Mouse (Mus musculus) B cell, adult 2 months (primary cell): ENCODE measurements around the gene Meis1.
A peak's percentile ranks its signal among the peaks of the same experiment; 100 is the strongest.

Experiments
- DNase-seq, 2 experiments: peaks; one replicate each; pipeline ENCODE4 v3.0.0; 2022

Gene Meis1

DNA sequence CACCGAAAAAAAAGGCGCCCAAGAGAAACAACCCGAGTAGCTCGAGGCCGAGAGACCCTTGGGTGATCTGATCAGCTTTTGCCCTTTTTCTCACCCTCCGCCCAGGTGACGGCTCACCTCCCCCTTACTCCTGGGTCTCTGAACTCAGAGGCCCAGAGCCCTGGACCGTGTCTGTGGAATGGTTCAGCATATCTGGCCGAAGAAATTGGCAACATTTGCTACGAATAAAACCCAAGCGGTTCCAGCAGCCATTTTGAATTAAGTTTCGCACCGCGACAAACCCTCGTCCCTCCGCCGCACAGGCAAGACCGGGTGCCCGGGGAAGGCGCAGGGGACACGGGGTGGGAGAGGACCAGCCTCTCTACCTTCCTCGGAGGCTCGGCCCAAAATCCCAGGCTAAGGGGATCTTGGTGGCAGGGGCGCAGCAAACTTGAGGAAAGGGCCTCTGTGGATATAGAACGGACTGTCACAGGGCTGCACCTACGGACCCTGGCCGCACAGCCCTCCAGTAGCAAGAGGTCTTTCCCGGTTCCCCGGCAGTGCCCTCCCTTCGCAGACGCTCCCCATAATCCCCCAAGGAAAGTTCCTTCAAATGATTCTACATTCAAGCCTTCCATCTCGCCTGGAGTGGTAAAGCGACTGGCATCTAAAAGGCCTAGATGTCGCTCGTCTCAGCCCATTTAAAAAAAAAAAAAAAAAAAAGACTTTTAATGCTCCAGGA, 4.2 kb downstream of the Meis1 start:
- peak; percentile 28 to 41 for DNase-seq

DNA sequence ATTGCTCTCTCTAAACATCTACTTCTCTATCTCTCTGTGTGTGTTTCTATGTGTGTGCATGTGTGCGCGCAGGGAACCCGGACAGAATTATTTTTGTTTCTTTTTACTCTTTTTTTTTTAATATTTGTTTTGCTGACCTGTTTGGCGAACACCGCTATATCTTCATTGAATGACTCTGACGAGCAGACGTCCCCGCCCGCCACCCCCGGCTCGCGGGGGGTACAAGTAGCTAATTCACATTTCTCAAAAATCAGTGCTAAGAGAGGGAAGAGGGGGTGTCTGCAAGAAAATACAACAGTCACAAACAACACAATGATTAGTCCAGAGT, 4.7 kb downstream of the Meis1 start:
- no peak for DNase-seq

DNA sequence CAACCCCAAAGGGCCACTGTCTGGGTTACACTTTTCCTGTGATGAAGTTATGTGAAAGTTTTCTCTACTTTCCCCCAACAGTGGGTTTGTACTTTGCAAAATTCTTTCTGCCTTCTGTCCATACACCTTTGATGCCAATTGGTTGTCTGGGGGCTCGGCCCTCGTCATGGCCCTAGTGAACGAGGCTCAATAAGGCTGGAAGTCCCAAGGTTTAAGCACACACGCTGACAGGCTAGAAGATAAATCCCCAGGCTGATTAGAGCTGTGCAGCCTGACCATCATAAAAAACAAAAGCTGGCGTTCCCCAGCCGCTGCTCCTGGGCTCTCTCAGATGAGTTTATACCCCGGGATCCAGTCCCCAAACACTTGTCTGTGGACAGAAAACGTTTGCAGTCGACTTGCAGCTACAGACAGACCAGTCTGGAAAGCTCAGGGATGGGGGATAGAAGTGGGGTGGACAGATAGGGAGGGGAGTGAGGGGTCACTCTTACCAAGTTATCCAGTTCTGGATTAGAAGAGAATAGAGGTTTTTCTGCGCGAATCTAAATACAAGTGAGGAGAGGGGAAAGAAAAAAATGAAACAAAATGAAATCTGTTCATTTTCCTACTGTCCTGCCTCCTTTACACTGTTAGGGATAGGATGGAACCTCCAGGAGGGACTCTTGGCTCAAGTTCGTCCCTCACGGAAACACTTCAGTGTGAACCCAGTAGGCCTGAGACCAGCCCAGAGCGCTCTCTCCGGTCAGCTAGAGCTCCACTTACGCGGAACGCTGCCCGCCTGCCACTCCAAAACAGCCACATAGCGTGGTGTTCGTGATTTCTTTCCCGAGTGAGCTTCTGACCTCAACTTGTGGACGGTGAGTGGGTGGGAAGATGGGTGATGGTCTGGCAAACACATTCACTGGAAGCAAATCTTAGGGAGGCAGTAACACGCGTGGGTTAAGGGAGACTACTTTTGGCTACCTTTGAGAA, 5.4 kb downstream of the Meis1 start:
- DNase-seq, result no peak

DNA sequence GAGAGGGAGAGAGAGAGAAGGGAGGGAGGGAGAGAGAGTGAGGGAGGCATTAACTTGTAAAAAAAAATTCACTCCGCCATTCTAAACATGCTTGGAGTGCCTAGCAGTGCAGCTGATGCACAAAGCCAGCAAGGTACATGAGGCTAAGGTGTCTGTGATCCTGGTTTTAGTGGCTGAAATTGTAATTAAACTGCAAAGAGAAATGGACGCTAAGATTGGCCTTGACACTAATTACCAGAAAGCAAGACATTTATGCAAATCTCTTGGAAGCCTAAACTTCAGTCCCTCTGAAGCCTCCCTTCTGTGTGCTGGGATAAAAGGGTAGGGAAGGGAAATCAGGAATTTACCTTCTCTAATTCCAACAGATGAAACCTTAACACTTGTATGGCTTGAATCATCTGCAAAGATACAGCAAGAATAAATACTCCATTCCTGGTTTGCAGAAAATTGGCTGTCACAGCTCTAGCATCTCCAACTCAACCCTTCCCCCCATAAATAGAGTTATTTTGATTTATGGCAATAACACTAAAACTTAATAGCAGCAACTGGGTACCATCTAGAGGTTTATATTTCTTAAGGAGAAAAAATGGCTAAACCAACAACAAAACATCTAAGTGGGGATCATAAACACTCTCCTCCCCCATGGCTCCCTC, 6.2 kb downstream of the Meis1 start:
- no peak for DNase-seq

DNA sequence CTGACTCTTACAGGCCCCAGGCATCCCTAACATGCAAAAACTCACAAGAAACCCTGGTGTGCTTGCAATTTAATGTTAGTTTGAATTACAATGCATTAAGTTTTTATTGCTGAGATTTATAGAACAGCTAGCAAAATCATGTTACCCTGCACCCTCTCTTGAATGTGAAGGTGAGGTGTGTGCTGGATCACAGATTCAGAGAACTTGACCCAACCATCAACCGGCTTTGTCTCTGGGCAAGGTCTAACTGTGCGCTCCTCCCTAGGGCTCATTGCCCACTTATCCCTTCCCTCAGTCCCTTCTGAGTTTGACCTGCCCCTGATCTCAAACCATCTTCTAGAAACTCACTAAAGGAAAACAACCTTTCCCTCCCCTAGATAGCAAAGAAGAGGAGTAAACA, 6.8 kb downstream of the Meis1 start:
- DNase-seq, result no peak

DNA sequence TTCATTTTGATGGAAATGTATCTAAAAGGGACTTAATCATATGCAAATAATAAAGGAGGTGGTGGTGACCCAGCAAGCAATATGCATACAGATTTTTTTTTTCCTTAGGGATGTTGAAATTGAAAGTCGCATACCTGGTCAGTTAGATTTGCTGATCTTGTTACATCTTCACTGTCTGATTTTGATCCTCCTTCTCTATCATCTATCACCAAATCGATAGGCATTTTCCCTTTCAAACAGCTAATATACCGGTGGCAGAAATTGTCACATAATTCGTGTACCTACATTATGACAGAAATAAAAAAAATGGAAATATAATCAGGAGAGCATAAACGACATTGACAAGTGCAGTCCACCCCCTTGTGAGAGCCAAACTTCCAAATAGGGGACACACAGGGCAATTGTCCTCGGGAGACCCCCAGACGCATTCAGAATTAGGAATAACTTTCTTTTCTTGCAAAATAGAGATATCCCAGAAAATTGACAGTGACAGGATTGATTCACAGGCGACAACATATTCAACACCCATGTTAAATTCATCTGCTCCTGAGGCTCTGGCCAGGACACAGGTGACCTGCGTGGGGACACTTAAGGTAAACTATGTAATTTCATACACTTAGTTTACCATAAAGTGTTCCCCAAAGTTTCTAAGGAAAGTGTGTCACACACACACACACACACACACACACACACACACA, 7.5 kb downstream of the Meis1 start:
- DNase-seq, result no peak

DNA sequence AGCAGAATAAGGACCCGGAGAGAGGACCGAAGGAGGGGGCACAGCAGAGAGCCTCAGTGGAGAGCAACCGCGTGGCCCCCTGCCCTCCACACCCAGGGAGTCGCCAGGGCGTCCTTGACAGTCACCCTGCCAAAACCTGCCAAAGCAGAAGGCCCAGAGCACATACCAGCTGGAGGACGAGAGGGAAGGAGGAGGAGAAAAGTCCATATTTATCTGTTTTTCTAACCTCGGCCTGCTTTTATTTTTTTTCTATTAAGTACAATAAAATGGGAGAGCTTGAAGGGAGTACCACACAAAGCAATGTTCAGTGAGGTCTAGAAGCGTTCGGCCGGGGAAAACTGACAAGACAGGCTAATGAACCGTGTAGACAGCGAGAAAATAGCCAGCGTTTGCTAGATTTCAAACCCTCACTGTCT, 8.4 kb downstream of the Meis1 start:
- DNase-seq, result no peak

DNA sequence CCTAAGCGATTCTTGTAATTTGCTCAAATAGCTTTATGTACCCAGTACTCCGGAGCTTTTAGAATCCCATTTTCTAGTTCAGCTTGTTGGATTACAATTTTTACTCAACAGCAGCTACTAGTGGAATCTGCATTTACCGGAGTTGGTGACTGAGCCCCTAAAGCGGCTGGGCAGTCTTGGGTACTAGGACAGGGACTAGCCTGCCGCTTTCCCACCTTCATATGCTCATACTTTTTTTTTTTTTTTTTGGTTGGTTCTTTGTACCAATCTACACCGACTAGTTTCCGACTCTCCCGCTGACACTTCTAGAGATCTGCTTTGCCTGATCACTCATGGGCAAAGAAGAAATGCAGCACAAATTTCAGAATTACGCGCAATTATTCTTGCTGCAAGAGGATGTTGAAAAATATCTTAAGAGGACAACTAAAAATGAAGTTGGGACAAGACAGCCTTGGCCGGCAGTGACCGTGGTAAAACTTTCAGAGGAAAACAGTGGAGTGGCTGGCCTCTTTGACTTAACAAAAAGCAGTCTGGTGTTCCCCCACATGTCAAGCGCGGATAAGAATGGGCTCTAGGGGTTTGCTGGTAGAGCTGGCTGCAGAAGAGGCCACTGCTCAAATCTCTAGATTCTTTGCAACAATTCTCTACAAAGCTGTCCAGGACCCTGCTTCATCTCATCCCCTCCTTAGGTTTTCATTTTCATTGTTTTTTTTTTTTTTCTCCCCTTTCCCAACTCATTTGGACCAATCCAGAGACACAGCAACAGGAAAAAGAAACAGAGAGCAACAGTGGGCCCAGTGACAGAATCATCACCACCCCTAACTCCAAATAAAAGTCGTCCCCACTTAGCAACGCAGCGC, 9.0 kb downstream of the Meis1 start:
- DNase-seq, result no peak

DNA sequence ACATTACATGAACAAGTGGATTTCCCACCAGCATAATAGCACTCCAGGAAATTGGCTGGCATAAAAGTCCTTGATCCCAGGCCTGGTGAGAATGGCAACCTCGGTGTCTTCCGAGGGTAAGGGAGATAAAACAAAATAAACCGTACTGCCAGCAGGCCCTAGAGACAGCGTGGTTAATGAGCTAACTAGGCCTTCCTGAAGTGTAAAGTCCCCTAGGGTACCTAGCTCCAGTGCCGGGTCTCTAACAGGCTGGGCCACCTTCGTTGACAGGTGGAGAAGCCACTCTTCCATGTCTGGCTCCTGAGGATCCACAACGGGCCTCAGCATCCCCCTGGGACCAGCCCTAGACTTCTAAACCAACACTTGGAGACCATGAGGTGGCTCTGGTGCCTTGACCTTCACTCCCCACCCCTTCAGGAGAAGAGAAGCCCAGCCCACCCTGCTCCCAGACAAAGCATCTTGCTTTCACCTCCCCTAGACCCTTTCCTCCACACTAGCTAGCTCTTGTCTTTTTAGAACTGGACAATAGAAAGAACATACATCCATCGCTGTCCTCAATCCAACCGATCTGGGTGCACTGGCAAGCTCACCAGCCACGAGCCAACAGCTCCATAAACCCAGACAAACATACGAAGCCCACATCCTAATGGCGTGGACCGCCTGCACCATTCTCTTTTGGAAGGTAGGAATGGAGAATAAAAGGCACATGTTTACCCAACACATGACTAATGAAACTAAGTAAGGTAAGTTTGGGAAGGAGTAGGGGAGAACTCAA, 10.0 kb downstream of the Meis1 start:
- no peak for DNase-seq

DNA sequence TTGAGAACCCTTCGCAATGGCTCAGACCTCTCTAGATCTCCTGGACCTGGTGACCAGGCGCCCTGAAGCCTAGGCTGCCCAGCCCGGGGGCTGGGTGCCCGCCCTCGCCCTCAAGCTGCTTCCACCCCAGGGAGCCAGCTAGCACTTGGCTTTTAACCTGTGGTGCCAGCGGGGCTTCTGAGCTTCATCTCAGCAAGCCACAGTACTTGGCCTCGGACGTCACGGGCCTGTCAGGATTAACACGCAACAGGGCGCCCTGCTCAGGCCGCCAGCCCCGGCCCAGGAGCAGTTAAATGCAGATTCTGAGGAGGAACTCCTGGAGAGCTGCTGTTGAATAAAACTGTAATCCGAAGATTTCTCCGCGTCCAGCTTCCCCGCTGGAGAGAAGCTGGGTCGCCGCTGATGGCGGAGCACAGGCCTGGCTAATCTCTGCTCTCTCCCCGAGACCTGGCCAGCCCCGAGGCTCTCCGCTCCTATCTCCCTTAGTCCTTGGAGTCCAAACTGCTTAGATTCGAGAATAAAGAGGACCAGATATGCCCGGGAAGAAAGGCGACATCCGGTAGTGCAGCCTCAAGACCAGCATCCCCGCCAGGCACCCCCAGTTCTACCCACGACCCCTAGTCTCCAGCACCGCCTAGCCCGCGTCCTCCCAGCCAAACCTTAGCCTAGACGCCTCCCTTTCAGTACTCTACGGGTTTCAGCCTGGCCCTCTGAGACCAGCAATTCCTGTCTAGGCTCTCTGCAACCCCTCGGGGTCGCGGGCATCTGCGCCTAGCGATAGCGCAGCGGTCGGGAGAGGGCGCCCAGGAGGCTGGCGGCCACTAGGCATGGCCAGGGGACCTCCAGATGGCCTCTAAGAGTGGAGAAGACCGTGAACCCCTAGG, 11.0 kb downstream of the Meis1 start:
- DNase-seq, result no peak

DNA sequence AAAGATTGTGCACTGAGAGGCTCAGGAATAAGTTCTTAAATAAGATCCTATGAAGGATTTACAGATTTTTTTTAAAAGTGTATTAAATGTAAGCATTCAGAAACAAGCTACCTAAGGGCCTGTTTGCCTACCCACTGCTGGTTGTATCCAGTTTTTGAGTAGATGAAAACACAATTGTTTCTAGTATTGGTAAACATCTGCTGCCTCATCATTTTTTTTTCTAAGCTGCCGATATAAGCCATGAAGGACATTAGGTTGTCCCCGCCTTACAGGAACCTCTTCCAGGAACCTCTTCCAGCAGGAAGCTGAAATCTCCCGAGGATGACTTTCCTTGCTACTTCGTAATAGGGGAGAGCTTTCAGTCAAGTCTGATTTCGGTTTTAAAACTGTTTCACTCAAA, 11.7 kb downstream of the Meis1 start:
- no peak for DNase-seq

DNA sequence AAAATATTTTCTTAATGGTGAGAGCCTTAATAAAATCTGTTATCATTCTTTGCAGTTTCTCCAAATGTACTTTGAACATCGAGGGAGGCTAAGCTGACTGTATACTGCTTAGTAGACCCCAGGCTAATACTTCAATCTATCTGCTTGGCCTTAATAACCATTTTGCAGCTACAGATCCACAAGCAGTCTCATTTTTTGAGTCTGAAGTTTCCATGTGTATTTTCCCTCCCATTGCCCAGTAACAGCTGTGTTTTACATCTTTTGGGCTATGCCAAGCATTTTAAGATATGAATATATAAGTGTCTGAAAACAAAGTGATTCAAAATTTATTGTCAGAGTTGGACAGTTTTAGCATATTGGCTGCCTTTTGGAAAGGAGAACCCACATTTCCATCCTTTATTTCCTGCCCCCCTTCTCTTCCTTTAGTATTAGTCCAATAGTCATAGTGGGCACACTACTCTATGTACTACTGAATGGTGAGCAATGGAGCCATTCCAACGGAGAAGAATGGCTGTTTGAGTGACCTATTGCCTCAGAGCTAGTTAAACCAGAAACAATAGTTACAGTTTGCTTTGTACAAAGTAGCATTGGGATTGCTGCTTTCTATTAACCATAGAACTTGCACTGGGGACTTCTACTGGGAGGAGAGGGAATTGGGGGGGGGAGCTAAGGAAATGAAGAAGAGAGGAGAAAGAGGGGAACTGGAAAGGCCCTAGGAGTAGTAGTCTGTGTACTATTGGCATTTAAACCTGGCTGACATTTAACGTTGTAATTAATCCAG, 12.7 kb downstream of the Meis1 start:
- no peak for DNase-seq

DNA sequence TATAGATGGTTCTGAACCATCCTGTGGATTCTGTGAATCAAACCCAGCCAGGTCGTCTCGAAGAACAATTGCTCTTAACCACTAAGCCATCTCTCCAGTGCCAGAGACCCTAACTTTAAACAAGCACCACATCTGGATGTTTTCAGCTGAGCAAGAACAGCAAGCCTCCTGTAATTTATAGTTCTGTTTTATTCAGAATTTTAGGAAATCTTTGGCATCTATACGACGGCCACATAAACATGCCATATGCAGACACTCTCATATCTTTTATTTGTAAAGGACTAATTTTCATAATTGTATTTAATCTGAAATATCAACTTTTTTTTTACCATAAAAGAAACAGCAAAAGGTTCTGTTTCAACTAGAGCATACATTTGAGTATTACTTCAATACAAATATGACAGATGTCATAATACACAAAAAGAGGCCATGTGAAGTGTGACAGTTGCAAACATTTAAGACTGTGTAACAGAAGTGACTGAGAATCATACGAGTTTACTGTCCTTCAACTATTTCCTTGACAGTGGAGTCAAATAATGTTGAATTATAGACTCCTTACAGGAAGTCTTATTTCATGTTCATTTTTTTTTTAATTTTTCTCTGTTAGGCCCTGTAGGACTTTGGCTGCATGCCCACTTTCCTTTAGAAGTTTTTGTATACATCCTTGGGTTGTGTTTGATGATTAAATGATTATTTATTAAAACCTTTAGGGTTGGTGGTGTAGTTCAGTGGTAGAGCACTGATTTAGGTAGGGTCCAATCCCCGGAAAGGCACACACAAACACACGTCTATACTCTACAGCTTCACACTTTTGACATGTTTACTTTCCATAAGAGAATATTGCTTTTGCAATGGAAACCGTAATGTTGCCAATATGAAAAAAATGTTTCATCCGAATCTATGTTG, 13.5 kb downstream of the Meis1 start:
- DNase-seq, result no peak

DNA sequence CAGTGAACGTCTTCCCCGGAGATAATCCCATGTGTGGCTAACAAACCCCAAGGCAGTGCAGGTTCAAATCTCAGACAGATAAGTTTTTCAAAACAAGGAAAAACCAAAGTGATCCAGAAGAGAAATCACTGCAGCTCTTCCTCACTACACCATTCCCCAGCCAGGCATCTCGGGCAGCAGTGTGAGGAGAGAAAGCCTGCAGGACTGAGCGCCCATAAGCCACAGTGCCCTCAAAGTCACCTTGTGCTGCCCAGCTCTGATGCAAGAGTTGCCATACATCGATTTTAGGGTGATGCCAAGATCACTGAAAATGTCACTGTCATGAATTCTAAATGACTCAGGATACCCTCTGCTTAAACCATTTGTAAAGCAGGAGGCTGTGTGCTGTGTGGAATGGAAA, 15.7 kb downstream of the Meis1 start:
- no peak for DNase-seq

DNA sequence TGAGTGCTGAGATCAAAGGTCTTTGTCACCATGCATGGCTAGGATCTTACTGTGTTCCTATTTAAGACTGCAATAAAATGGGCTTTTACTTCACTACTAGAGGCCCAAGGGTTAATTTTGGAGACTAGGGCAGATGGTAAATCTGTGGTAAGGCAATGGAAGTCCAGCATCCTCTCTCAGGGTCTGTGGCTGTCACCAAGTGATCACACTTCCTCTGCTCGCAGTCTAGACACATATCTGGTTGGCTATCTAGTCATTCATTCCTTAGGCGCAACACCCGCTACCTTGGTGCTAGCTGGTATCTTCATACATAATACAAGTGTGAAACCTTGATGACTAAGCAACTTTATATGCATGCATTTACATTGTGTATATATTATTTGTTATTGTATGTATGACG, 22.0 kb downstream of the Meis1 start:
- no peak for DNase-seq

DNA sequence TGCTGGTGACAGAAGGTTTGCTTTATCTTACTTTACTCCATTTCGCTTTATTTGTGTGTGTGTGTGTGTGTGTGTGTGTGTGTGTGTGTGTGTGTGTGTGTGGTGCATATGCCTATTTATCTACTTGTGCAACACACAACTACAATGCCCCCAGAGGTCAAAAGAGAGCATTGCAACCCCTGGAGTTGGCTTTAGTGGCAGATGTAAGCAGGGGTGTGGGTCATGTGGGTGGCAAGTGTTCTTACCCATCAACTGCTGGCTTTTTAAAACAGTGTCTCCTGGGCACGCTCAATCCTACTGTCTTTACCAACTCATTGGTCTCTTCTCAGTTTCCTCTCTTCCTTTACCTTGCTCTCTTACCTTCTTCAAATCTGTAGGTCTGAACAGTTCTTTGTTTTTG, 22.5 kb downstream of the Meis1 start:
- peak in 1 of 2 experiments; percentile 7 for DNase-seq

DNA sequence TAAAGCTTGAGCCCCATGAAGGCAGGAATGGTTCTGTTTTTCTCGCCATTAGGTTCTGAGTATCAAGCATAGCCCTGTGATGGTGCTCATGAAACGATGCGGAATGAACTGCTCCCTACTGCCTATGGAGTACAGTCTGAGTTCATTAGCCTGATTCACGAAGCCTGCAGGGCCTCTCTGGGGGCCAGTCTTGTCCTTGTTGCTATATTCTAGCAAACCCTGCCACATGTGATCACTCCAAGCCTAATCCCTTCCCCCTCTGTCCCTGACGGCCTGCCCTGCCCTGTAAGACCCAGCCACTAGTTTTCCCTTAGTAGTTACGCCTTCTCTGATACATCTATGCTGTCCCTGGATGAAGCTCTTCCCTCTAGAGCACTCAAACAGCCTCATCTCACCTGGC, 26.0 kb downstream of the Meis1 start:
- no peak for DNase-seq

DNA sequence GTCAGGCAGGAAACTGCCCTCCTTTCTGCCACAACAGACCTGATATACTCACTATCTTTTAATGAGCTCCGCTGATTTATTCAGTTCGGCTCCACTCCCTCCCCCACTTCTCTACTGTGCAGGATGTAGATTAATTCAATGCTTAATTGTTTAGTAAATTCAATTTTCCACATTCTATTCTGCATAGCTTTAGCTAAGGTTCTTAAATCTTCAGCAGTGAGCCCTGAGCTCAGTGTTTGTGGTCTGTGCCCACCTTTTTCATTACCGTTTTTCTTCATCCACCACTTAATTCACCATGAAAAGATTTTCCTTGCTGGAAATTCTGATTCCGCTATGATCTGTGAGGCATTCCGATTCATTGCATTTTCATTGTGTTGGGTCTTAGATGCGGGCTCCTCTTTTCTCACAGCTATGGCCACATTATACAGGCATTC, 28.5 kb downstream of the Meis1 start:
- no peak for DNase-seq
